Mouse (Mus musculus) liver, embryonic 18 days (tissue): ENCODE measurements around the gene Cntd1. TPM values are rescaled to one million over a fixed set of nuclear protein-coding genes. Genes with fewer than 3 reads are reported as not detected.

Experiments used
- polyA plus RNA-seq: library from polyadenylated mRNA; depleted of rRNA; stranded (reverse); fragments of >200 nt; gene quantifications from 2 replicates; pipeline ENCODE4 v1.2.3, GENCODE M21; 2012; rRNA removed

The Cntd1 gene
- polyA plus RNA-seq = 0.25 and 0.51 TPM in 2 replicates

GRCm38 (mm10) chr11:101278223-101279192 lies at the start of gene Cntd1, which contains the start of gene Coa3:
Cntd1 (plus strand) TSS chr11:101279012.
Coa3 (minus strand) TSS chr11:101279114.

GRCm38 (mm10) chr11:101245855-101246701 lies 32.7 kb upstream of the Cntd1 start, which contains the start of gene Ramp2:
Ramp2 (plus strand) TSS chr11:101246028.

GRCm38 (mm10) chr11:101253613-101254389 lies 25.0 kb upstream of the Cntd1 start, which contains the start of gene Vps25:
Vps25 (plus strand) TSS chr11:101253707.

GRCm38 (mm10) chr11:101259948-101260825 lies 18.6 kb upstream of the Cntd1 start, which contains the start of gene Wnk4:
Wnk4 (plus strand) TSS chr11:101260567.

GRCm38 (mm10) chr11:101302004-101302798 lies 23.4 kb downstream of the Cntd1 start, which contains the start of gene Becn1:
Becn1 (minus strand) TSS chr11:101302286.

GRCm38 (mm10) chr11:101315665-101316500 lies 37.1 kb downstream of the Cntd1 start, which contains the start of gene Psme3:
Psme3 (plus strand) TSS chr11:101316213.

GRCm38 (mm10) chr11:101324763-101325162 lies 46.0 kb downstream of the Cntd1 start, which contains the start of gene Aoc2:
Aoc2 (plus strand) TSS chr11:101325063.

GRCm38 (mm10) chr11:101330371-101330924 lies 51.6 kb downstream of the Cntd1 start, which contains the start of gene Aoc3:
Aoc3 (plus strand) TSS chr11:101330605.

Other genes starting within 250 kb of the Cntd1 start
- 9.4 and 9.9 TPM in 2 replicates for gene Naglu, start 209.0 kb upstream of the Cntd1 start, polyA plus RNA-seq
- 0.35 and 0.42 TPM in 2 replicates for gene Hsd17b1, start 200.6 kb upstream of the Cntd1 start, polyA plus RNA-seq
- 30.0 and 30.3 TPM in 2 replicates for gene Coasy, start 196.4 kb upstream of the Cntd1 start, polyA plus RNA-seq
- gene Mlx, start 191.7 kb upstream of the Cntd1 start, polyA plus RNA-seq = 19.0 and 21.5 TPM in 2 replicates
- 7.1 and 7.6 TPM in 2 replicates for gene Psmc3ip, start 183.6 kb upstream of the Cntd1 start, polyA plus RNA-seq
- 23.5 and 24.3 TPM in 2 replicates for gene Retreg3, start 159.1 kb upstream of the Cntd1 start, polyA plus RNA-seq
- gene Tubg1, start 159.1 kb upstream of the Cntd1 start, polyA plus RNA-seq = 6.0 and 6.3 TPM in 2 replicates
- 0.12 and 0.20 TPM in 2 replicates for gene Tubg2, start 123.1 kb upstream of the Cntd1 start, polyA plus RNA-seq
- gene Cntnap1, start 108.5 kb upstream of the Cntd1 start, polyA plus RNA-seq = 0.21 and 0.28 TPM in 2 replicates
- 2.0 and 2.4 TPM in 2 replicates for gene Plekhh3, start 107.7 kb upstream of the Cntd1 start, polyA plus RNA-seq
- gene Ccr10, start 103.6 kb upstream of the Cntd1 start, polyA plus RNA-seq = 0.04 and 0.05 TPM in 2 replicates
- gene Ezh1, start 52.5 kb upstream of the Cntd1 start, polyA plus RNA-seq = 9.2 and 11.0 TPM in 2 replicates
- 26.7 and 28.2 TPM in 2 replicates for gene Ramp2, start 33.0 kb upstream of the Cntd1 start, polyA plus RNA-seq
- gene Vps25, start 25.3 kb upstream of the Cntd1 start, polyA plus RNA-seq = 33.1 and 34.1 TPM in 2 replicates
- gene Wnk4, start 18.4 kb upstream of the Cntd1 start, polyA plus RNA-seq = 1.9 and 2.9 TPM in 2 replicates
- 47.0 and 49.6 TPM in 2 replicates for gene Coa3, start 102 bp downstream of the Cntd1 start, polyA plus RNA-seq
- 49.6 and 53.3 TPM in 2 replicates for gene Becn1, start 23.3 kb downstream of the Cntd1 start, polyA plus RNA-seq
- 75.2 and 83.4 TPM in 2 replicates for gene Psme3, start 37.2 kb downstream of the Cntd1 start, polyA plus RNA-seq
- 3.0 and 3.2 TPM in 2 replicates for gene Aoc2, start 46.1 kb downstream of the Cntd1 start, polyA plus RNA-seq
- 0.20 and 0.29 TPM in 2 replicates for gene Aoc3, start 51.6 kb downstream of the Cntd1 start, polyA plus RNA-seq
- 41.2 and 49.0 TPM in 2 replicates for gene G6pc, start 88.5 kb downstream of the Cntd1 start, polyA plus RNA-seq
- 13.5 and 14.0 TPM in 2 replicates for gene Aarsd1, start 138.6 kb downstream of the Cntd1 start, polyA plus RNA-seq
- gene Gm27029, start 145.8 kb downstream of the Cntd1 start, polyA plus RNA-seq = 0.64 and 0.79 TPM in 2 replicates
- gene Rundc1, start 146.1 kb downstream of the Cntd1 start, polyA plus RNA-seq = 4.3 and 4.5 TPM in 2 replicates
- 0.80 and 0.88 TPM in 2 replicates for gene Ptges3l, start 146.3 kb downstream of the Cntd1 start, polyA plus RNA-seq
- gene Rpl27, start 163.3 kb downstream of the Cntd1 start, polyA plus RNA-seq = 679 and 947 TPM in 2 replicates
- 47.2 and 49.9 TPM in 2 replicates for gene Ifi35, start 169.4 kb downstream of the Cntd1 start, polyA plus RNA-seq
- gene Rnd2, start 186.0 kb downstream of the Cntd1 start, polyA plus RNA-seq = 3.3 and 4.1 TPM in 2 replicates
- gene Vat1, start 187.2 kb downstream of the Cntd1 start, polyA plus RNA-seq = 12.6 and 14.2 TPM in 2 replicates